Mouse (Mus musculus) cerebellum, adult 18-20 months (tissue): ENCODE data around the gene Gm10436.
"Not testable (repeated sequence)": the region's sequence is repeated elsewhere in the genome, so short reads cannot be mapped to it uniquely, and the experiment has no call there.

ENCODE experiments used
- DNase-seq, 2 experiments: peaks; one replicate each; pipeline ENCODE4 v3.0.0; 2021

Gm10436 gene

DNA sequence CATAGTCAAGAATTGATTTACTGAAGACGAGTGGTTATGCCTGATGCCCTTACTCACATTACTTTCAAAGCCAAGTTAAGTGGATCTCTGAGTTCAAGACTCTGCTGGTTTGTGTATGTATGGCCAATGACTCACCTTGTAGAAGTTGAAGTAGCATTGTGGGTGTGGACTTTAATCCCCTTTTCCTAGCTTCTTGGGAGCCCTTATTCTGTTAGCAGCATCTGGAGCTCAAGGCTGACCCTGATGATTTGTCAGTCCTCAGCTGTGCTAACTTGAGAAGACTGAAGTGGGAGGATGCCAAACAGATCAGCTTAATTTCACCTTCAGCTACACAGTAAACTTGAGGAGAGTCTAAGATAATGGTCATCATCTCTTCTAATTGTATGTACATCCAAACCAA, at the start of gene Gm10436:
Gm10436 (minus strand) TSS at position 101 of the 400 bp plus-strand sequence.
- DNase-seq: not testable (repeated sequence)

DNA sequence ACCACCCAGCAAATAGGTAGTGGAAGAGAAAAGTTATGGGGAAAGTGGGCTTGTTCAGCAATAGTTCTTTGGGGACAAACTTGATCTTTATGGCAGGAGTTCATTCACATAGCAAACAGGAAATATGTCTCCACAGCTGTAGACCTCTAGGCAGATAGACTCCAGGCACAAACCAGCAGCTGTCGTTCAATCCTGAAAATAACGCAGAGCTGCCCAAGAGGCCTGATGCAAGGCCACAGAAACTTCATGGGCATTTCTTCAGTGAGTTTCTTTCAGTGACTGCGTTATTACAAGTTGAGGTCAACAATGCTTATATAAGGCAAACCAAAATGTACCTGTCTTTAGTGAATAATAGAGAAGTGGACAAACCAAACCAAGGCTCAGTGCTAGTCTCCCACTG, 37.5 kb upstream of the Gm10436 start:
- DNase-seq: no peak

DNA sequence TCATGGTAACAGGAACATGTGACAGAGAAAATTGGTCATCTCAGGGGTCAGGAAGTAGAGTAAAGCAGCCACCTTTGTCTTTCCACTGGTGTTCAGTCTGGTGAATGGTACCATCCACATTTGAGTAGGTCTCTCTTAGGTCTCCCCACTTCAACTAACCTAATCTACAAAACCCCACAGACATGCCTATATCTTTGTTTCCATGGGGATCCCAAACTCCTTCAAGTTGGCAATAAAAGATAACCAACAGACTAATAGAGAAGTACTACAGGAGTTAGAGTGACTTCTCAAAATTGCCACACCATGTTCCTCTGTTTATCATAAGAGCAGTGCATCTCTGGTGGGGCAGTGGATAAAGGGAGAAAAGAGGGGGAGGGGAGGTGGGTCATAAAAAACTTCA, 36.2 kb upstream of the Gm10436 start:
- DNase-seq: not testable (repeated sequence)

DNA sequence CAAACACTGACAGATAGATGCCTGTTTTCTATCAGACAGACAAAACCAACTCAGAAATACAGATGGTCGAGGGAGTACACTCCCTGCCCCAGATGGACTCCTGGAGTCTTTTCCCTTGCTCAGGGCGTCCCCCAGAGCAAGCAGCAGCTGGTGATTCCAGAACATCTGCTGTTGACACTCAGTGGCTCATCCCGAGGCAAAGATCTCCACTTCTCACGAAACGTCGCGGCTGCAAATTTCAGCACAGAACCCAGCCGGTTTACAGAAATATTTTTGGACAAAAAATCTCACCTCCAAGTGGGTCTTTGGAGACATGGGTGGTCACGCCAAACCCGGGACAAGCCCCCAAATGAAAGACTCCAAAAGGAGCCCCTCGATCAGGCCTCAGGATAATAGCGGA, 32.7 kb upstream of the Gm10436 start:
- no peak for DNase-seq

DNA sequence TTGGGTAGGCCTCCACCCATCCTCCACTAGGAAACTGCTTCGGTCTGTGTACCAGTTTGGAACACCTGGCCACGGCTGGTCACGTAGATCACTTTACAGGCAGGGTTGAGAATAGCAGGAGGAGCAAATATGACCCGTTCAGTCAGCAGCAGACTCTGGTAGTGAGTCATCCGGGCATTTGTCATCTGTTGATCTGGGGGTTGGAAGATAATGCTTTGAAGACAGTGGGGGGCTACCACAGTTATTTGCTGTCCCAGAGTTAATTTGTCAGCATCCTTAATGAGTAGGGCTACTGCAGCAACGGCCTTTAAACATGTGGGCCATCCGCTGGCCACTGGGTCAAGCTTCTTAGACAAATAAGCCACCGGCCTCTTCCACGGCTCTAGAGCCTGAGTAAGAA, 29.6 kb upstream of the Gm10436 start:
- not testable (repeated sequence) for DNase-seq

DNA sequence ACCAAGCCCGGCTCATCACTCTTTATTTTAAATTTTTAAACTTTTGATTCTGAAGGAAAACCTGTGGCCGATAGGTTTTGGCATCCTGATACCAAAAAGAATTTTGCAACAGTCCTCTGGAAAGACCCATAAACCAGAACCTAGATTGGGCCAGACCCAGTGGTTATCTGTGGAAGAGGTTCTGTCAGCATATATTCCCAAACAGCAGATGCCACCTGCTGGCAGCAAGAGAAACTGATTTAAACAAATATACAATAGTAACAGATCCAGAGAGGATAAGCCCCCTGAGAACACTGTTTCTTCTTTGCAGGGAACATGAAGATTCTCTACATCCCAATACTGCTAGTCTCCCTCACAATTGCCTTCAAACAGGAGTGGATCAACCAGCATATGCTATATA, 20.9 kb upstream of the Gm10436 start:
- DNase-seq: no peak
